Mouse (Mus musculus) liver, adult 2 months (tissue): ENCODE data around the gene Cdh4. TPM values are rescaled to one million over a fixed set of nuclear protein-coding genes. Genes with fewer than 3 reads are reported as not detected.

ENCODE experiments used
- DNase-seq: peaks from one replicate; pipeline ENCODE4 v3.0.0-alpha.2; 2011; ENCODE audit warnings: low read depth, low spot score; ENCODE audit errors: extremely low read depth
- H3K27ac ChIP-seq: fragments of 200-500 bp; replicated peaks from 2 replicates; pipeline ENCODE4 v1.5.1; 2012; ENCODE audit warnings: low read depth, mild to moderate bottlenecking, control low read depth, inconsistent platforms, low read length; ENCODE audit not compliant: insufficient read depth
- H3K27me3 ChIP-seq: fragments of 200-500 bp; 2 replicates; pipeline ENCODE4 v1.6.1; 2012; ENCODE audit warnings: mild to moderate bottlenecking, moderate library complexity, low read length, inconsistent platforms; ENCODE audit not compliant: control insufficient read depth, insufficient read depth
- H3K36me3 ChIP-seq: fragments of 200-500 bp; 2 replicates; pipeline ENCODE4 v1.6.1; 2012; ENCODE audit warnings: low read length, inconsistent platforms; ENCODE audit not compliant: control insufficient read depth, insufficient read depth
- H3K4me1 ChIP-seq: fragments of 200-500 bp; 2 replicates; pipeline ENCODE4 v1.6.1; 2011; ENCODE audit warnings: low read length; ENCODE audit not compliant: control insufficient read depth, insufficient read depth
- H3K4me3 ChIP-seq: fragments of 200-500 bp; 2 replicates; pipeline ENCODE4 v1.5.1; 2011; ENCODE audit warnings: low read depth, mild to moderate bottlenecking, control low read depth, low read length, moderate library complexity; ENCODE audit not compliant: insufficient read depth
- H3K79me2 ChIP-seq: fragments of 200-500 bp; 2 replicates; pipeline ENCODE4 v1.6.1; 2012; ENCODE audit warnings: inconsistent platforms, mild to moderate bottlenecking, low read length, moderate library complexity; ENCODE audit not compliant: control insufficient read depth, insufficient read depth
- H3K9ac ChIP-seq: fragments of 200-500 bp; 2 replicates; pipeline ENCODE4 v1.6.1; 2012; ENCODE audit warnings: low read depth, mild to moderate bottlenecking, control low read depth, inconsistent platforms, low read length
- CTCF ChIP-seq: fragments of 200-500 bp; IDR thresholded peaks from 2 replicates; pipeline ENCODE4 v1.5.1; 2011; ENCODE audit warnings: low read depth, low read length, control low read depth
- POLR2A ChIP-seq: fragments of 200-500 bp; IDR thresholded peaks from 2 replicates; pipeline ENCODE4 v1.6.1; 2011; ENCODE audit warnings: low read length, control low read depth; ENCODE audit not compliant: insufficient read depth; ENCODE audit errors: extremely low read depth
- WGBS: fragments of 180-500 bp; shearing (Covaris S2); methylation state at CpG from one replicate; pipeline ENCODE4 v1.1.7; 2018; 5-methylcytosine and 5-hydroxymethylcytosine counted together
- polyA plus RNA-seq: library from polyadenylated mRNA; depleted of rRNA; stranded (reverse); fragments of >200 nt; gene quantifications from 2 replicates; pipeline ENCODE4 v1.2.3, GENCODE M21; 2012
- total RNA-seq: library from RNA; depleted of rRNA; stranded (reverse); fragments of >200 nt; gene quantifications from 2 replicates; pipeline ENCODE4 v1.2.3, GENCODE M21; 2014

The Cdh4 gene
- total and polyA plus RNA-seq, 2 experiments: 0.18 to 0.37 TPM

- Histone ChIP-seq H3K4me3 (no peak overlapping the region), H3K27me3 (no peaks in the 10 kb centered on the region), H3K27ac (no peak overlapping the region), H3K79me2 (no peaks in the 10 kb centered on the region), H3K4me1 (no peaks in the 10 kb centered on the region), H3K36me3 (no peaks in the 10 kb centered on the region), H3K9ac (no peak overlapping the region)
- WGBS: 46% methylated on average over 18 of the region's 18 CpGs
- no peak for TF ChIP-seq POLR2A
- TF ChIP-seq CTCF: no peak
- DNase-seq: no peak
These were observed 382.6 kb downstream of the Cdh4 start for GRCm38 (mm10) chr2:179824776-179825326.

DNA sequence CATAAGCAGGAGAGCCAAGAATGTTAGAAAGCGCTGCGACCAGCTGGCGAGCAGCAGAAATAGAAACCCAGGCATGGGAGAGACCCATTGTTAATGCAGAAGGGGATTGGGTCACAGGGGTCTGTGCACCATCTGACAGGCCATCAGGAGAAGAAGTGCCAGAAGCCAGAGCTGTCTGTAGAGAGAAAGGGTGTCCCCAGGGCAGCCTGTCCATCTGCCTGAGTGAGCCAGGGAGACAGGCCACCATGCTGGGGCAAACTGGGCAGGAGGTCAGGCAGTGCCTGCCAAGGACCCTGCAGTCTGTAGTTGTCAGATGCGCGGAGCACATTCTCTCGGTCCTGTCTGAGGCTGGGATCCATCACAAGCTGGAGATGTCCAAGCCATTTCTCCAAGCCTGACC is 386.7 kb downstream of the Cdh4 start:
- H3K4me3 ChIP-seq: no peak overlapping the region
- WGBS: 92% methylated on average over 6 of the region's 6 CpGs
- DNase-seq: no peak
- H3K36me3 ChIP-seq: no peaks in the 10 kb centered on the region
- H3K27me3 ChIP-seq: no peaks in the 10 kb centered on the region
- no peak overlapping the region for H3K27ac ChIP-seq
- TF ChIP-seq CTCF: no peak
- H3K79me2 ChIP-seq: no peaks in the 10 kb centered on the region
- H3K9ac ChIP-seq: no peak overlapping the region
- no peaks in the 10 kb centered on the region for H3K4me1 ChIP-seq

DNA sequence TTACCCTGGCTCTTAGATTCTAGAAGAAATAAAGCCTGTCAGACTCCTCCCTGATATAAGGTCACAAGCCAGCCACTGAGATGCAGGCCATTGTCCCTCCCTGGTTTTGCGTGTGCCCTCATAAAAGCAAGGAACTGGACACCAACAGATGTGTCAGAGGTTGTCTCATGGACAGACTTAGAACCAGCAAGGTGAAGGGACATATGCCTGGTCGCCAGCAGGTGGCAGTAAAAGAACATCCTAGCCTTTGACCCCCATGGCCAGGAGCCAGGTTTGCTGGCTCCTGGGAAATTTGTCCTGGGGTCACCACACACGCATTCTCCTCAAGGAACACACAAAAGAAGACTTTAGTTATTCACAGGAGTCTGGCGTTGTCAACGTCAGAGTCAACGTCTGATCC is 387.7 kb downstream of the Cdh4 start:
- DNase-seq: peak; percentile 2
- TF ChIP-seq POLR2A: no peak
- TF ChIP-seq CTCF: peak; percentile 49
- no peak overlapping the region for H3K27ac ChIP-seq
- H3K79me2 ChIP-seq: no peaks in the 10 kb centered on the region
- no peak overlapping the region for H3K4me3 ChIP-seq
- no peak overlapping the region for H3K9ac ChIP-seq
- H3K27me3 ChIP-seq: no peaks in the 10 kb centered on the region
- WGBS: 24% methylated on average over 6 of the region's 6 CpGs
- H3K36me3 ChIP-seq: no peaks in the 10 kb centered on the region
- H3K4me1 ChIP-seq: no peaks in the 10 kb centered on the region

DNA sequence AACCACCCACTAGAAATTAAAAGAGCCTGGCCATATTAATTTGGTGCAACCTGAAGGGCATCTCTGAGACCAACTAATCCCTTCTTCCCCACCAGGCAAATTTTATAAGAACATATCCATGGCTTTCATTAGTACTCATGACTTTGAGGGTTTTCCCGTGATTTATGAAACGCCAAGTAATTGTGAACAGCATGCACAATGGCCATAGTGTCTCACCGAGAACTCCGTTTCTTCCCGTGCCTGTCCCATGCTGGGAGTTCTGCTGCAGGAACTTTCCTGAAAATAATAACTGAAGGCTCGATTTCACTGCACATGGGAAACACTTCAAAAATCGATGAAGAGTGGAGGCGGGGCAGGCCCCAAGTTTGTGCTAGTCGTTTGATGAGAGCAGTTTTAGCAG is 392.7 kb downstream of the Cdh4 start:
- 82% methylated on average over 9 of the region's 9 CpGs for WGBS
- no peak for TF ChIP-seq POLR2A
- no peak for TF ChIP-seq CTCF

GRCm38 (mm10) chr2:179835570-179835969 is 393.3 kb downstream of the Cdh4 start:
- no peak overlapping the region for H3K27ac ChIP-seq
- no peaks in the 10 kb centered on the region for H3K27me3 ChIP-seq
- H3K79me2 ChIP-seq: no peaks in the 10 kb centered on the region
- no peak overlapping the region for H3K4me3 ChIP-seq
- TF ChIP-seq CTCF: no peak
- TF ChIP-seq POLR2A: no peak
- H3K4me1 ChIP-seq: no peaks in the 10 kb centered on the region
- H3K9ac ChIP-seq: no peak overlapping the region
- DNase-seq: no peak
- no peaks in the 10 kb centered on the region for H3K36me3 ChIP-seq
- 72% methylated on average over 7 of the region's 7 CpGs for WGBS

More for the DNA sequence above, 392.7 kb downstream of the Cdh4 start:
- H3K79me2 ChIP-seq: no peaks in the 10 kb centered on the region
- H3K4me1 ChIP-seq: no peaks in the 10 kb centered on the region
- H3K27ac ChIP-seq: no peak overlapping the region
- no peaks in the 10 kb centered on the region for H3K36me3 ChIP-seq
- no peaks in the 10 kb centered on the region for H3K27me3 ChIP-seq
- H3K9ac ChIP-seq: no peak overlapping the region
- DNase-seq: no peak
- H3K4me3 ChIP-seq: no peak overlapping the region

GRCm38 (mm10) chr2:179837186-179837585 is 395.0 kb downstream of the Cdh4 start:
- Histone ChIP-seq H3K4me3 (no peak overlapping the region), H3K9ac (no peak overlapping the region), H3K27me3 (no peaks in the 10 kb centered on the region), H3K4me1 (no peaks in the 10 kb centered on the region), H3K79me2 (no peaks in the 10 kb centered on the region), H3K27ac (no peak overlapping the region), H3K36me3 (no peaks in the 10 kb centered on the region)
- no peak for DNase-seq
- WGBS: 74% methylated on average over 10 of the region's 10 CpGs
- no peak for TF ChIP-seq CTCF
- TF ChIP-seq POLR2A: no peak
